Mouse (Mus musculus) MEL (cell line): ENCODE measurements around the gene H3f3a. TPM values are rescaled to one million over a fixed set of nuclear protein-coding genes. Genes with fewer than 3 reads are reported as not detected.

ENCODE experiments used
- DNase-seq: peaks from one replicate; pipeline ENCODE4 v3.0.0; 2011; ENCODE audit warnings: low read depth, low spot score
- H3K27ac ChIP-seq: 2 replicates; pipeline ENCODE4 v1.5.1; 2012; ENCODE audit warnings: low read depth, mild to moderate bottlenecking, control low read depth, low read length, moderate library complexity; ENCODE audit not compliant: control insufficient read depth
- H3K27me3 ChIP-seq, 2 experiments: fragments of 150-350 bp in 1 of 2; sonication (generic) in 1 of 2; 2 replicates each; pipeline ENCODE4 v1.6.1; 2012; ENCODE audit warnings: low read length in 2 of 2, mild to moderate bottlenecking in 2 of 2, improper control_type of control experiment in 1 of 2, moderate library complexity in 1 of 2; ENCODE audit not compliant: insufficient read depth in 2 of 2, control insufficient read depth in 1 of 2
- H3K36me3 ChIP-seq, 2 experiments: 2 replicates each; pipeline ENCODE4 v1.6.1; 2012 to 2014; ENCODE audit warnings: low read length in 2 of 2, improper control_type of control experiment in 1 of 2, inconsistent platforms in 1 of 2, mild to moderate bottlenecking in 1 of 2; ENCODE audit not compliant: insufficient read depth in 2 of 2, control insufficient read depth in 1 of 2
- H3K4me1 ChIP-seq, 2 experiments: fragments of 150-350 bp in 1 of 2; sonication (generic) in 1 of 2; 2 replicates each; pipeline ENCODE4 v1.6.1; 2012; ENCODE audit warnings: low read length in 2 of 2, improper control_type of control experiment in 1 of 2, mild to moderate bottlenecking in 1 of 2; ENCODE audit not compliant: insufficient read depth in 2 of 2, control insufficient read depth in 1 of 2
- H3K4me3 ChIP-seq, 2 experiments: fragments of 150-350 bp in 1 of 2; sonication (generic) in 1 of 2; 2 replicates each; pipeline ENCODE4 v1.5.1; 2012; ENCODE audit warnings: low read depth in 2 of 2, low read length in 2 of 2, mild to moderate bottlenecking in 2 of 2, moderate library complexity in 2 of 2, control low read depth in 1 of 2, improper control_type of control experiment in 1 of 2; ENCODE audit not compliant: control insufficient read depth in 1 of 2, insufficient read depth in 1 of 2
- H3K79me2 ChIP-seq: 2 replicates; pipeline ENCODE4 v1.6.1; 2012; ENCODE audit warnings: mild to moderate bottlenecking, low read length, moderate library complexity; ENCODE audit not compliant: control insufficient read depth, poor library complexity, insufficient read depth
- H3K9ac ChIP-seq: 2 replicates; pipeline ENCODE4 v1.6.1; 2012; ENCODE audit warnings: low read depth, mild to moderate bottlenecking, control low read depth, low read length, moderate library complexity; ENCODE audit not compliant: control insufficient read depth, poor library complexity, severe bottlenecking
- H3K9me3 ChIP-seq: fragments of 150-350 bp; sonication (generic); replicated peaks from 2 replicates; pipeline ENCODE4 v1.6.1; 2012; ENCODE audit warnings: mild to moderate bottlenecking, low read length, improper control_type of control experiment, moderate library complexity; ENCODE audit not compliant: insufficient read depth
- CHD2 ChIP-seq: IDR thresholded peaks from 2 replicates; pipeline ENCODE4 v1.6.1; 2011; ENCODE audit warnings: low read length, improper control_type of control experiment
- CTCF ChIP-seq, 3 experiments: IDR thresholded peaks in 2 of 3; conservative IDR thresholded peaks in 1 of 3; 2 replicates each; pipeline ENCODE4 v1.5.1; 2011 to 2012; ENCODE audit warnings: low read length in 3 of 3, low read depth in 2 of 3, mild to moderate bottlenecking in 2 of 3, improper control_type of control experiment in 1 of 3, inconsistent platforms in 1 of 3, mixed read lengths in 1 of 3, moderate library complexity in 1 of 3; ENCODE audit not compliant: control insufficient read depth in 1 of 3, insufficient read depth in 1 of 3, poor library complexity in 1 of 3, severe bottlenecking in 1 of 3
- E2F4 ChIP-seq: IDR thresholded peaks from 2 replicates; pipeline ENCODE4 v1.6.1; 2011; ENCODE audit warnings: low read depth, low read length, improper control_type of control experiment, borderline replicate concordance
- ELF1 ChIP-seq: IDR thresholded peaks from 2 replicates; pipeline ENCODE4 v1.6.1; 2014; ENCODE audit warnings: low read depth, mild to moderate bottlenecking, inconsistent platforms, low read length, improper control_type of control experiment, moderate library complexity
- EP300 ChIP-seq, 2 experiments: IDR thresholded peaks; 2 replicates each; pipeline ENCODE4 v1.6.1; 2011; ENCODE audit warnings: improper control_type of control experiment in 2 of 2, low read length in 2 of 2, low read depth in 1 of 2, mild to moderate bottlenecking in 1 of 2
- ETS1 ChIP-seq: IDR thresholded peaks from 2 replicates; pipeline ENCODE4 v1.6.1; 2012; ENCODE audit warnings: low read depth, mild to moderate bottlenecking, inconsistent platforms, low read length, improper control_type of control experiment, moderate library complexity
- GABPA ChIP-seq: IDR thresholded peaks from 2 replicates; pipeline ENCODE4 v1.6.1; 2012; ENCODE audit warnings: low read depth, mild to moderate bottlenecking, inconsistent platforms, low read length, improper control_type of control experiment, moderate library complexity
- HCFC1 ChIP-seq: IDR thresholded peaks from 2 replicates; pipeline ENCODE4 v1.6.1; 2012; ENCODE audit warnings: low read depth, mild to moderate bottlenecking, inconsistent platforms, low read length, improper control_type of control experiment, moderate library complexity
- KAT2A ChIP-seq: conservative IDR thresholded peaks from 2 replicates; pipeline ENCODE4 v1.6.1; 2012; ENCODE audit warnings: low read depth, low read length, improper control_type of control experiment, inconsistent platforms
- MAX ChIP-seq: IDR thresholded peaks from 2 replicates; pipeline ENCODE4 v1.6.1; 2011; ENCODE audit warnings: low read length, improper control_type of control experiment
- MEF2A ChIP-seq: IDR thresholded peaks from 2 replicates; pipeline ENCODE4 v1.6.1; 2014; ENCODE audit warnings: low read depth, mild to moderate bottlenecking, inconsistent platforms, low read length, improper control_type of control experiment; ENCODE audit not compliant: poor library complexity, insufficient replicate concordance, severe bottlenecking; ENCODE audit errors: extremely low read depth
- MYC ChIP-seq: IDR thresholded peaks from 2 replicates; pipeline ENCODE4 v1.6.1; 2011; ENCODE audit warnings: low read depth, mild to moderate bottlenecking, low read length, improper control_type of control experiment, moderate library complexity
- NELFE ChIP-seq: IDR thresholded peaks from 2 replicates; pipeline ENCODE4 v1.6.1; 2011; ENCODE audit warnings: low read depth, low read length, improper control_type of control experiment
- NRF1 ChIP-seq: IDR thresholded peaks from 2 replicates; pipeline ENCODE4 v1.6.1; 2014; ENCODE audit warnings: low read depth, mild to moderate bottlenecking, inconsistent platforms, low read length, improper control_type of control experiment, moderate library complexity; ENCODE audit not compliant: poor library complexity, insufficient read depth, severe bottlenecking
- POLR2A ChIP-seq, 2 experiments: IDR thresholded peaks; 2 replicates each; pipeline ENCODE4 v1.6.1; 2011 to 2012; ENCODE audit warnings: low read length in 2 of 2, mild to moderate bottlenecking in 2 of 2, control low read depth in 1 of 2, improper control_type of control experiment in 1 of 2, low read depth in 1 of 2, moderate library complexity in 1 of 2; ENCODE audit not compliant: control insufficient read depth in 1 of 2, insufficient read depth in 1 of 2, poor library complexity in 1 of 2
- POLR2AphosphoS2 ChIP-seq: IDR thresholded peaks from 2 replicates; pipeline ENCODE4 v1.6.1; 2011; ENCODE audit warnings: low read length, improper control_type of control experiment
- RAD21 ChIP-seq: IDR thresholded peaks from 2 replicates; pipeline ENCODE4 v1.6.1; 2011; ENCODE audit warnings: mild to moderate bottlenecking, low read depth, low read length, improper control_type of control experiment
- RCOR1 ChIP-seq: IDR thresholded peaks from 2 replicates; pipeline ENCODE4 v1.6.1; 2012; ENCODE audit warnings: low read depth, mild to moderate bottlenecking, inconsistent platforms, low read length, improper control_type of control experiment
- SIN3A ChIP-seq: IDR thresholded peaks from 2 replicates; pipeline ENCODE4 v1.6.1; 2012; ENCODE audit warnings: low read length, improper control_type of control experiment, inconsistent platforms
- SMC3 ChIP-seq: IDR thresholded peaks from 2 replicates; pipeline ENCODE4 v1.6.1; 2011; ENCODE audit warnings: low read depth, low read length, improper control_type of control experiment
- TBP ChIP-seq: IDR thresholded peaks from 2 replicates; pipeline ENCODE4 v1.8.0; 2011; ENCODE audit warnings: low read depth, low read length, improper control_type of control experiment
- UBTF ChIP-seq: IDR thresholded peaks from 2 replicates; pipeline ENCODE4 v1.6.1; 2012; ENCODE audit warnings: low read depth, mild to moderate bottlenecking, inconsistent platforms, low read length, improper control_type of control experiment, moderate library complexity, borderline replicate concordance; ENCODE audit not compliant: insufficient read depth
- USF1 ChIP-seq: IDR thresholded peaks from 2 replicates; pipeline ENCODE4 v1.6.1; 2014; ENCODE audit warnings: low read depth, mild to moderate bottlenecking, inconsistent platforms, low read length, improper control_type of control experiment, moderate library complexity
- ZC3H11A ChIP-seq: IDR thresholded peaks from 2 replicates; pipeline ENCODE4 v1.6.1; 2012; ENCODE audit warnings: low read depth, mild to moderate bottlenecking, inconsistent platforms, low read length, improper control_type of control experiment
- ZKSCAN1 ChIP-seq: IDR thresholded peaks from 2 replicates; pipeline ENCODE4 v1.6.1; 2012; ENCODE audit warnings: low read depth, mild to moderate bottlenecking, inconsistent platforms, low read length, improper control_type of control experiment, moderate library complexity
- ZMIZ1 ChIP-seq: IDR thresholded peaks from 2 replicates; pipeline ENCODE4 v1.6.1; 2012; ENCODE audit warnings: low read depth, mild to moderate bottlenecking, inconsistent platforms, low read length, improper control_type of control experiment, moderate library complexity
- ZNF384 ChIP-seq: IDR thresholded peaks from 2 replicates; pipeline ENCODE4 v1.6.1; 2012; ENCODE audit warnings: low read depth, mild to moderate bottlenecking, inconsistent platforms, low read length, improper control_type of control experiment
- polyA plus RNA-seq, 2 experiments: library from polyadenylated mRNA; stranded (reverse) in 1 of 2; unstranded in 1 of 2; fragments of >175 nt in 1 of 2; fragments of >200 nt in 1 of 2; gene quantifications; 2 replicates each; pipeline versions ENCODE4 v1.2.1 to v1.2.4; 2012; ENCODE audit warnings: low replicate concordance in 2 of 2, low read depth in 1 of 2; ENCODE audit not compliant: insufficient read length in 2 of 2, insufficient read depth in 1 of 2, missing spikeins in 1 of 2
- total RNA-seq: library from RNA; depleted of rRNA; stranded (reverse); fragments of 300-350 nt; gene quantifications from 2 replicates; pipeline ENCODE4 v1.2.3, GENCODE M21; 2012

H3f3a gene
- total and polyA plus RNA-seq, 3 experiments = 265 to 903 (median 574) TPM

GRCm38 (mm10) chr1:180849701-180850301, 36.1 kb upstream of the H3f3a start:
- Histone ChIP-seq H3K36me3 (peaks cover 0 to 30% of the 10 kb centered on the region in 2 experiments; a peak in 2 of 4 replicates), H3K4me1 (peaks cover 12 to 20% of the 10 kb centered on the region in 2 experiments), H3K9me3 (no peaks in the 10 kb centered on the region), H3K4me3 (peak overlapping the region; percentile 44 to 47), H3K27me3 (no peaks in the 10 kb centered on the region), H3K79me2 (peaks cover 28% of the 10 kb centered on the region), H3K9ac (peak overlapping the region; percentile 61), H3K27ac (peak overlapping the region; percentile 94)
- TF ChIP-seq USF1 (peak; percentile 66), EP300 (IDR thresholded peaks at IDR 0.05; ENCODE audit: low read depth in 1 of 2, low read length in 2 of 2) (no peak), UBTF (0 out of 2 replicates have a peak, but pooled peaks have one; percentile 24), ZMIZ1 (no peak), E2F4 (no peak), MYC (0 out of 2 replicates have a peak, but pooled peaks have one; percentile 31)
- DNase-seq = no peak

DNA sequence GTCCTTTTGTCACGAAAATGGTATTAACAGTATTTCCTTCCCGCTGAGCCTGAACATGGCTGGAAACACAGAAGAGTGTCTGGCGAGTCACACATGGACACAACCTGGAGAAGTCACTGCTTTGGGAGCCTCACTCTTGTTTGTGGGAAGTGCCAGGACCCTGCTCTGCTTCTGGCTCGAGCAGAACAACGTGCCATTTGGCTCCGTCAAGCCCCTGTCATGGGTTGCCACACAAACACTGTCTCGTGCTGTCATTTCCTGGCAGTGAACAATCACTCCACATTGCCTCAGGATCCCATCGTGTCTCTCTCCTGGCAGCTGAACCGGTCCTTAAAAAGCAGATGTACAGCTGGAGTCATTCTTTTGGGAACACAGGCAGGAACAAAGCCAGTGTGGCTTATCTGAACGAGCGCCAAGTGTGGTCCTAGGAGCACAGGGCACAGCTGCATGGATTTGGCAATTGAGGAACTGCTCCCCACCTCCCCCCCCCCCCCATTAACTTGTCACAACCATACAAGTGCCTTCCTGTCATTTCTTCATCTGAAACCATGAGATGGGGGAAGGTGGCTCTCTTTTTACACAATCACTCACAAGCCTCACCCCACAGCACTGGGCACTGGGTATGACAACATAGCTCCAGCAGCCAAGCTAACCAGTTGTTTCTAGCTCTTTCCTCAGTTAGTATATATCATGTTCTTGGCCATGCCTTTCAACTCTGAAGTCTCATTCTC, 34.9 kb upstream of the H3f3a start:
- peaks cover 24% of the 10 kb centered on the region for H3K79me2 ChIP-seq
- H3K9ac ChIP-seq = peak overlapping the region; percentile 61
- no peaks in the 10 kb centered on the region for H3K27me3 ChIP-seq
- H3K4me1 ChIP-seq = peaks cover 12 to 20% of the 10 kb centered on the region in 2 experiments
- no peaks in the 10 kb centered on the region for H3K9me3 ChIP-seq
- peaks cover 0 to 29% of the 10 kb centered on the region in 2 experiments; a peak in 2 of 4 replicates for H3K36me3 ChIP-seq
- DNase-seq = peak; percentile 85
- peak overlapping the region; percentile 79 for H3K27ac ChIP-seq
- H3K4me3 ChIP-seq = peak overlapping the region; percentile 61 to 79
- TF ChIP-seq TBP (peak; percentile 29; the same call in 1 of the 2 replicates), E2F4 (no peak), ZMIZ1 (no peak), ETS1 (peak; percentile 75), EP300 (IDR thresholded peaks at IDR 0.05; ENCODE audit: low read depth in 1 of 2, low read length in 2 of 2) (peak; percentile 21 to 34; a peak in 2 of 4 replicates), NELFE (no peak; the same call in 1 of the 2 replicates), UBTF (no peak), RAD21 (no peak), USF1 (no peak), ZC3H11A (no peak), SIN3A (peak; percentile 90), CHD2 (no peak), GABPA (no peak), NRF1 (no peak), CTCF (IDR thresholded peaks at IDR 0.05 in 2 of 3, conservative IDR thresholded peaks at IDR 0.05 in 1 of 3; ENCODE audit: control insufficient read depth in 1 of 3, insufficient read depth in 1 of 3, low read depth in 2 of 3, low read length in 3 of 3, poor library complexity in 1 of 3, severe bottlenecking in 1 of 3) (no peak), POLR2A (IDR thresholded peaks at IDR 0.05; ENCODE audit: control insufficient read depth in 1 of 2, insufficient read depth in 1 of 2, low read depth in 1 of 2, low read length in 2 of 2, poor library complexity in 1 of 2) (peak; percentile 21 to 27; a peak in 1 of 4 replicates), MAX (peak; percentile 77; the same call in 1 of the 2 replicates), ZNF384 (no peak), ZKSCAN1 (no peak), RCOR1 (peak; percentile 30; the same call in 1 of the 2 replicates), MEF2A (0 out of 2 replicates have a peak, but pooled peaks have one; percentile 7), POLR2AphosphoS2 (no peak), HCFC1 (no peak; the same call in 1 of the 2 replicates), SMC3 (no peak), MYC (no peak), KAT2A (no peak), ELF1 (no peak)
